Mouse (Mus musculus) liver, postnatal 0 days (tissue): Measurements from ENCODE around the gene Reep6.

Source experiments
- CTCF ChIP-seq: sonication (generic); IDR thresholded peaks from 2 replicates; pipeline ENCODE4 v1.5.1; 2016; ENCODE audit warnings: antibody characterized with exemption, low read depth
- EP300 ChIP-seq: IDR thresholded peaks from 2 replicates; pipeline ENCODE4 v1.6.1; 2016; ENCODE audit warnings: antibody characterized with exemption, low read depth, mild to moderate bottlenecking

DNA sequence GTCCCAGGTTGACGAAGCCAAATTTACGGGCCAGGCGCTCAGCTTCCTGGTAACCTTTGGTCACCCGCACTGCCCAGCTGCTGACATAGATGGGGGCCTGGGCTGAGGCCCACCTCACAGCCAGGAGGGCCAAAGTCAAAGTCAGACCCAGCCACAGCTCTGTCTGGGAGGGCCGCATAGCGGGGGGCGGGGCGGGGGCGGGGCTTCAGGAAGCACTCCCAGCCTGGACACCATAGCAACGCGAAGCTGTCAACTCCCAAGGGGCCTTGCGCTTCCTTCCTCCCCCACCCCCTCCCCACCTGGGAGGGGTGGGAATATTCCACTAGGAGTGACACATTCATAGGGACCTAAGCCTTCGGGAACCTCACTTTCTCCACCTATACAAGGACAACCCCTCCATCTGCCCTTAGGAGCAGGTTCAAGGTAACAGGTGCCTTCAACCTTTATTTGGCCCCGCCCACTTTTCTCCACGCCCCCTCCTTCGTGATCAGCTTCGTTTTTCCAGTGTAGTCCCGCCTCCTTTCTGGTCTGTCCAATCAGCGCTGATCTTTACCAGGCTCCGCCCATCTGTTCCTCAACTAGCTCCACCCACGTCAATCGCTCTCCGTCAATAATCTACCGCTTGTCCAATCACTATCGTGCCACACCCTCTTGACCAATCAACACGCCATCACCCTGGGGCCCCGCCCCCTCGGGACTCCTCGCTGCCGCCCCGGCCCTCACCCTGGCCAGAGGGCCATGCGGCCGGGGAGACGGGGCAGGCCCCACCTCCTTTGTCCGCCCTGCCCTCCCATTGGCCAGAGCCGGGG is at the start of gene Reep6, which contains the start of gene Pcsk4:
- TF ChIP-seq CTCF (no peak), EP300 (no peak)
